Mouse (Mus musculus) lung, postnatal 4 days (tissue): ENCODE data around the gene Prpf4.

Experiments
- DNase-seq, 2 experiments: peaks; one replicate each; pipeline ENCODE4 v3.0.0; 2021

The Prpf4 gene

GRCm38 (mm10) chr4:62389592-62390512 is 18.7 kb upstream of the Prpf4 start:
- no peak for DNase-seq

GRCm38 (mm10) chr4:62391892-62392291 is 16.7 kb upstream of the Prpf4 start:
- no peak for DNase-seq

- no peak for DNase-seq
Measured at GRCm38 (mm10) chr4:62393459-62393858, 15.1 kb upstream of the Prpf4 start.

- no peak for DNase-seq
Measured at GRCm38 (mm10) chr4:62395806-62396205, 12.8 kb upstream of the Prpf4 start.

GRCm38 (mm10) chr4:62397616-62398365 is 10.8 kb upstream of the Prpf4 start:
- DNase-seq, result no peak

- DNase-seq, result no peak
Measured at GRCm38 (mm10) chr4:62398956-62399355, 9.6 kb upstream of the Prpf4 start.

- no peak for DNase-seq
Measured at GRCm38 (mm10) chr4:62406133-62406532, 2.5 kb upstream of the Prpf4 start.

GRCm38 (mm10) chr4:62407730-62408582 is 641 bp upstream of the Prpf4 start:
- DNase-seq, result peak; percentile 63 to 66

- no peak for DNase-seq
Measured at GRCm38 (mm10) chr4:62409615-62410014, 1.0 kb downstream of the Prpf4 start.

- no peak for DNase-seq
Measured at GRCm38 (mm10) chr4:62410325-62410724, 1.7 kb downstream of the Prpf4 start.

- DNase-seq, result no peak
Measured at GRCm38 (mm10) chr4:62411606-62412005, 3.0 kb downstream of the Prpf4 start.

- no peak for DNase-seq
Measured at GRCm38 (mm10) chr4:62418448-62418847, 9.9 kb downstream of the Prpf4 start.

- no peak for DNase-seq
Measured at GRCm38 (mm10) chr4:62419091-62419490, 10.5 kb downstream of the Prpf4 start.

GRCm38 (mm10) chr4:62425891-62426290 is 17.3 kb downstream of the Prpf4 start:
- DNase-seq, result no peak

GRCm38 (mm10) chr4:62427978-62428758 is 19.6 kb downstream of the Prpf4 start:
- DNase-seq, result peak; percentile 14 to 65

GRCm38 (mm10) chr4:62429616-62430015 is 21.0 kb downstream of the Prpf4 start:
- no peak for DNase-seq

- no peak for DNase-seq
Measured at GRCm38 (mm10) chr4:62430678-62431077, 22.1 kb downstream of the Prpf4 start.

GRCm38 (mm10) chr4:62431522-62431921 is 22.9 kb downstream of the Prpf4 start:
- DNase-seq, result no peak

GRCm38 (mm10) chr4:62433939-62434870 is 25.6 kb downstream of the Prpf4 start:
- no peak for DNase-seq

- DNase-seq, result no peak
Measured at GRCm38 (mm10) chr4:62435081-62435480, 26.5 kb downstream of the Prpf4 start, which contains the start of gene Rnf183. TSS of gene Rnf183 (minus strand) at chr4:62435252.

GRCm38 (mm10) chr4:62437256-62437778 is 28.7 kb downstream of the Prpf4 start:
- DNase-seq, result no peak
